Mouse (Mus musculus) neural tube, embryonic 15.5 days (tissue): ENCODE results near the gene Pam. TPM values are rescaled to one million over a fixed set of nuclear protein-coding genes. Genes with fewer than 3 reads are reported as not detected.
A peak's percentile ranks its signal among the peaks of the same experiment; 100 is the strongest.
"Not testable (repeated sequence)": the region's sequence is repeated elsewhere in the genome, so short reads cannot be mapped to it uniquely, and the experiment has no call there.

Source experiments
- ATAC-seq: fragments of 200-750 bp; cut with Nextera tagmentation; 2 replicates; pipeline ENCODE4 v1.8.0; 2017; ENCODE audit warnings: mild to moderate bottlenecking, moderate TSS enrichment, moderate library complexity; ENCODE audit not compliant: low FRiP score
- H3K27ac ChIP-seq: fragments of 300-500 bp; sonication (generic); replicated peaks from 2 replicates; pipeline ENCODE4 v1.5.1; 2015; ENCODE audit warnings: mild to moderate bottlenecking, inconsistent platforms
- H3K27me3 ChIP-seq: fragments of 300-500 bp; sonication (generic); replicated peaks from 2 replicates; pipeline ENCODE4 v1.6.1; 2015; ENCODE audit warnings: inconsistent platforms
- H3K36me3 ChIP-seq: fragments of 300-500 bp; sonication (generic); 2 replicates; pipeline ENCODE4 v1.6.1; 2015; ENCODE audit warnings: inconsistent platforms
- H3K4me1 ChIP-seq: fragments of 300-500 bp; sonication (generic); 2 replicates; pipeline ENCODE4 v1.6.1; 2015; ENCODE audit warnings: inconsistent platforms
- H3K4me2 ChIP-seq: fragments of 300-500 bp; sonication (generic); 2 replicates; pipeline ENCODE4 v1.6.1; 2015; ENCODE audit warnings: inconsistent platforms, mild to moderate bottlenecking, moderate library complexity
- H3K4me3 ChIP-seq: fragments of 300-500 bp; sonication (generic); replicated peaks from 2 replicates; pipeline ENCODE4 v1.5.1; 2015; ENCODE audit warnings: mild to moderate bottlenecking, inconsistent platforms
- H3K9ac ChIP-seq: fragments of 300-500 bp; sonication (generic); replicated peaks from 2 replicates; pipeline ENCODE4 v1.6.1; 2015; ENCODE audit warnings: mild to moderate bottlenecking, inconsistent platforms
- H3K9me3 ChIP-seq: fragments of 300-500 bp; sonication (generic); replicated peaks from 2 replicates; pipeline ENCODE4 v1.6.1; 2016; ENCODE audit warnings: inconsistent platforms
- WGBS: fragments of 180-500 bp; shearing (Covaris S2); methylation state at CpG from one replicate; pipeline ENCODE4 v1.1.7; 2015; ENCODE audit warnings: mixed read lengths; 5-methylcytosine and 5-hydroxymethylcytosine counted together
- polyA plus RNA-seq: library from polyadenylated mRNA; unstranded; fragments of >200 nt; fragmentation: Nextera tagmentation; extraction: Ambion mirVana; gene quantifications from 2 replicates; pipeline ENCODE4 v1.2.1, GENCODE M21; 2015

Pam gene
- polyA plus RNA-seq, 1 experiment from 2014 or later: 31.8 TPM

DNA sequence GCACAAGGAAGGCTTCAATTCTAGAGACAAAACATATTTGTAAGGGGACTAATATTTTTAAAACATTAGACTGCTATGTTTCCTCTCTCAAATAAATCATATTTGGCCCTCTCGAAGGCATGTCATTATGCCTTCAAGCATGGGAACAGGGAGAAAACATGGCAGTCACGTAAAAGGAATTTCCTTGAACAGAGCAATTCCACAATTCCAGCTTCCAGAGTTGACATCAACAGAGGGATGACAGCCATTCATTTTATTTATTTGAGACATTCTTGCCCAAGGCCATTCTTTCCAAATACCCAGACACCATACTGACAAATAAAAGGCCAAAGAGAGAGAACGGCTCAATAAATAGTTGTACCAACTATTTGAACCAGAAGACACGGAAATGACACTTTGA, 136.7 kb downstream of the Pam start:
- Histone ChIP-seq H3K4me2 (no peak overlapping the region), H3K27me3 (no peaks in the 10 kb centered on the region), H3K36me3 (no peaks in the 10 kb centered on the region), H3K4me1 (no peaks in the 10 kb centered on the region), H3K4me3 (no peak overlapping the region), H3K9ac (no peak overlapping the region), H3K27ac (no peak overlapping the region), H3K9me3 (no peaks in the 10 kb centered on the region)
- WGBS: 87% methylated on average over 4 of the region's 4 CpGs
- no peak for ATAC-seq

DNA sequence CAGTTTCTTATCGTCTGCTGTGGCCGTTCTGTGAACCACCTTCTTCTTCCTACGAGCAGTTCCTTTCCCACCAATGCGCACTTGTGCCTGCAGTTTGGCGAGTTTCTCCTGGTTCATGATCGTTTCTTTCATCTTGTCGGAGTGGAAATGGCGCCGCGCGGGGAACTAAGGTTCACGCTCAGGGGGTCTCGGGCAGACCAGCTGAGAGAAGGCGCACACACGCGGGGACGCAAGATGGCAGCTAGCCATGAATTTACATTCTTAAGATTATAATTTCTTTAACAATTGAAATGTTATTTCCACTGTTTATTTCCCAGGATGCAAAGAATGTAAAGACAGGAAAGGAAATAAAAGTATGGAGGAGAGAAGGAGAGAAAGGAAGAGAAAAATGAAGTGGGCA, 146.2 kb downstream of the Pam start:
- not testable (repeated sequence) for H3K4me1 ChIP-seq, H3K9me3 ChIP-seq, H3K4me2 ChIP-seq, H3K9ac ChIP-seq, H3K4me3 ChIP-seq, ATAC-seq, H3K27me3 ChIP-seq, H3K27ac ChIP-seq, H3K36me3 ChIP-seq
- 92% methylated on average over 17 of the region's 17 CpGs for WGBS

DNA sequence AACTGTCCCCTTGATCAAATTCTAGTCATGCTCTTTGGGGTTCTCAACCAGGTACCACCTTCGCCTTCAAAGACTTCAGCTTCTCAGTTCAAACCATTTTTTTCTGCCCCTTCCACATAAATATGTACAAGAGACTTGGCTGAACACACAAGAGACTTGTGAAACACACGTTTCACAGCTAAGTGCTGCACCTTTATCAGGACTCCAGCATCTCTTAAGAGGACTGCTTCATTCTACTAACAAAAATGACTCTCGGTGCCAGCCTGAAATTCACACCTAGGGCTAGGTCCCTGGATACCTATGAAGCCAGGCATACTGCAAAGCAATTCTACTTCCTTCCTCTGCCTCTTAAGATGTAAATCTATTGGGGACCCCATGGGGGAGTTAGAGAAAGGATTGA, 148.3 kb downstream of the Pam start:
- no peak for ATAC-seq
- Histone ChIP-seq H3K9me3 (no peaks in the 10 kb centered on the region), H3K4me2 (no peak overlapping the region), H3K27ac (no peak overlapping the region), H3K27me3 (no peaks in the 10 kb centered on the region), H3K36me3 (no peaks in the 10 kb centered on the region), H3K4me3 (no peak overlapping the region), H3K4me1 (0 out of 2 replicates have a peak, but pooled peaks cover 9% of the 10 kb centered on the region), H3K9ac (no peak overlapping the region)
- 68% methylated on average over 3 of the region's 3 CpGs for WGBS

DNA sequence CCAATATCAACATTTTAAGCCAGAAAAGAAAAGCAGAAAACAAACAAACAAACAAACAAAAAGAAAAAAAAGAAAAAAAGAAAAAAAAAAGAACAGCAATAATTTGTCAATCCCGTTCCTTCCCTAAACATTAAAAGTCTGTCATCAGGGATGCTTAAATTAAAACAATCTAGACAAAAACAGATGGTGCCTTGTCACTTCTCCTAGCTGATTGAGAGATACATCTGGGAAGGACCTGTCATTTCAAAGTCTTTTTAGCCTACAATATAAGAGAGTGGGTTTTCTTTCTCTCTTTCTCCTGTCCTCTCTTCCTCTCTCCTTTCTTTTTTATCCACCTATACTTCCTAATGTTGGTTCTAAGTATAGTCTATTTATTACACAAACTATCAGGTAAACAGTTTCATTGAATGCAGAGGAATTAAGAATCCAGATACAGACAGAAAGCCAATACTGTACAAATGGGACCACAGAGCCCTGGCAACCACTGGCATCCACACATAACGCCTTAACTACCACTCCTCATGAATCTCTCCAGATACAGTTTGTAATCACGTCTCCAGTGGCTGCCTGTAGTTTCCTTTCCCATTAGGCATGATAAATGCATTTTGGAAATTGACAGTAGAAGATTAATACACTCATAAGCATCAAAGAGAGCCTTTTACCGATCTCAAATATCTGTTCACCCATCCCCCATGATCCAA, 151.4 kb downstream of the Pam start:
- ATAC-seq: no peak
- Histone ChIP-seq H3K4me1 (0 out of 2 replicates have a peak, but pooled peaks cover 9% of the 10 kb centered on the region), H3K4me2 (no peak overlapping the region), H3K27me3 (no peaks in the 10 kb centered on the region), H3K36me3 (no peaks in the 10 kb centered on the region), H3K9ac (no peak overlapping the region), H3K27ac (no peak overlapping the region; the same call in 1 of the 2 replicates), H3K4me3 (no peak overlapping the region), H3K9me3 (no peaks in the 10 kb centered on the region)
- WGBS: 31% methylated on average over 4 of the region's 4 CpGs

DNA sequence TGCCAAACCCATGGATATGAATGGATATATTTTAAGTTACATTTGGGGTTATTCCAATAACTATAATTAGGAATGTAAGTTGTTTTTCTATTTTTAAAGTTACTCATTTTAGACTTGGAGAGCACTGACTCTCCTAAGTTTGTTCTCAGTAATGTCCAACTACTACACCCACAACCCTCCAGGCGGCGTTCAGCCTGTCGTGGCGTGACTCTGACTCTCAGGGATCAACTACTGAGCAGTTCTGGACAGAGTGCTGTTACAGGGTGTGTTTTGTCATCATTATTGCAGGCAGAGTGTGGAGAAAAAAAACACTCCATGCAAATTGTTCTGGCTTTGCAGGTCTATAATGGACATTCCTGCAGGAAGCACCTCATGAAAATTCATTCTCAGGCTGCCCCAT, 152.0 kb downstream of the Pam start:
- no peaks in the 10 kb centered on the region for H3K27me3 ChIP-seq
- H3K4me1 ChIP-seq: 0 out of 2 replicates have a peak, but pooled peaks cover 9% of the 10 kb centered on the region
- 46% methylated on average over 4 of the region's 4 CpGs for WGBS
- H3K9me3 ChIP-seq: no peaks in the 10 kb centered on the region
- H3K27ac ChIP-seq: no peak overlapping the region
- no peak for ATAC-seq
- H3K36me3 ChIP-seq: no peaks in the 10 kb centered on the region
- H3K4me3 ChIP-seq: no peak overlapping the region
- no peak overlapping the region for H3K9ac ChIP-seq
- no peak overlapping the region for H3K4me2 ChIP-seq

DNA sequence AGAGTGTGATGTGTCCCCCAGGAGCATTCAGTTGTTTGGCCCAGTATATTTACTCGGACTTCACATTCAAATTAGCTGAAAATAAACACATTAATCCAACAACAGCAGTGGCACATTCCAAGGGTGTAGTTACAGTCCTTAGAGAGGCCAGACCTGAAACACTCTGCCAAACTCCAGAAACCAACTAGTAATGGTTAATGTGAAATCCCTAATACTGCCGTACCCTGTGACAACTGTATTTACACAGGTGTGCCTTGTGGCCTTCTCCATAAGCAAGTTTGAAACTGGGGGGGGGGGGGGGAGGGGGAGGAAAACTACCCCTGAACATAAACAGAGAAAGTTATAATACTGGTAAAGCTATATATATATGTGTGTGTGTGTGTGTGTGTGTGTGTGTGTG, 152.5 kb downstream of the Pam start:
- Histone ChIP-seq H3K36me3 (no peaks in the 10 kb centered on the region), H3K4me1 (0 out of 2 replicates have a peak, but pooled peaks cover 9% of the 10 kb centered on the region), H3K4me2 (no peak overlapping the region), H3K4me3 (no peak overlapping the region), H3K9ac (no peak overlapping the region), H3K27ac (no peak overlapping the region), H3K27me3 (no peaks in the 10 kb centered on the region), H3K9me3 (no peaks in the 10 kb centered on the region)
- ATAC-seq: no peak
- 41% methylated on average over 2 of the region's 2 CpGs for WGBS

DNA sequence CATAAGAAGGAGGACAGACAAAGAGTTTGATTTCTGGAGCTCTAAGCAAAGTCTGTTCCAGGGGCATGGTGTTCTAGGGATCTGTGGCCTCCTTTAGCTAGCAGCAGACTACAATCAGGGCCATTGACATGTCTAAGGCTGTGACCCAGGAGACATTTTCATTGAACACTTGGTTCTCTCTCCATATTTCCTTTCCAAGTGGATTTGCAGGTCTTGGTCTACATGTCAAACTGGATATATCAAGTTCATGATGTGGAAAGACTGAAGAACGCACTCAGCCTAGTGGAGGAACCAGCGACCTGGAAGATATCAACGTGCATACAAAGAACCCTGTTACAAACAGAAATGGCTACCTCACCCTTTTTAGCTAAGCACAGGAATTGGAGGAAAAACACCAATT, 156.9 kb downstream of the Pam start:
- ATAC-seq: no peak
- H3K4me1 ChIP-seq: peaks cover 2% of the 10 kb centered on the region; the same call in 1 of the 2 replicates
- no peak overlapping the region for H3K27ac ChIP-seq
- no peaks in the 10 kb centered on the region for H3K36me3 ChIP-seq
- H3K4me2 ChIP-seq: no peak overlapping the region
- WGBS: 87% methylated on average over 3 of the region's 3 CpGs
- no peaks in the 10 kb centered on the region for H3K9me3 ChIP-seq
- H3K4me3 ChIP-seq: no peak overlapping the region
- H3K9ac ChIP-seq: no peak overlapping the region
- no peaks in the 10 kb centered on the region for H3K27me3 ChIP-seq

DNA sequence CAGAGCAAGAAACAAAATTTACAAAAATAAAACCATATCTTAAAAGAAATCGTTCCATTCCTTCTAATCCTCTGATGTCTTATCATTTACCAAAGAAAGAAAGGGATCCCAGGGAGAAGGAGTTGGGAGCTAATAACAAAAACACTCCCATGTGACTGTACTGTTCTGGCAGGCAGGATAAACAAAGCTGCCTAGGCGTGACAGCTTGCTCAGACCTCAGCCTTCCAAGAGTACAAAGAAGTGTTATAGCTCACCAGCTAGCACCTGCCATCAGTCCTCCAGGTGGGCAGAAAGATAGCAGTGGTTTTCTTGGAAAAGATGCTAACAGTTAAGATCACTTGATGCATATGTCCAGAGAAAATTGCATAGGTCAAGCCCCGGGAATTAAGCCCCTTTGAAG, 157.4 kb downstream of the Pam start:
- ATAC-seq: no peak
- WGBS: 69% methylated on average over 3 of the region's 3 CpGs
- no peak overlapping the region for H3K4me2 ChIP-seq
- no peaks in the 10 kb centered on the region; the same call in 1 of the 2 replicates for H3K4me1 ChIP-seq
- no peak overlapping the region for H3K27ac ChIP-seq
- H3K36me3 ChIP-seq: no peaks in the 10 kb centered on the region
- no peak overlapping the region for H3K9ac ChIP-seq
- no peaks in the 10 kb centered on the region for H3K27me3 ChIP-seq
- H3K4me3 ChIP-seq: no peak overlapping the region
- no peaks in the 10 kb centered on the region for H3K9me3 ChIP-seq

DNA sequence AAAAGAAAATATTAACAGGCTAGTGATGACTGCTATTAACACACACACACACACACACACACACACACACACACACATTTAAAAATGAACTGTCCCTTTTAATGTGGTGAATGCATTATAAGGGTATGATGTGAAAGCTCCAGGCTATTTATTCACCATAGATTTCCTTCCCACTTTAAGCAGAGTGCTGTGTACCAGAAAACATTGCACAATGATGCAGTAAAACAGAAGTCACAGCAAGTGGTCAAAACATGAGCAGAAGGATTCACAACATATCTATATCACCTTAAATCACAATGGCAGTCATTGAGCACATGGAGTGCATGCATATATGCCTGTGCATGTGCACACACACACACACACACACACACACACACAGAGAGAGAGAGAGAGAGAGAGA, 160.5 kb downstream of the Pam start:
- Histone ChIP-seq H3K27me3 (no peaks in the 10 kb centered on the region), H3K27ac (no peak overlapping the region), H3K4me1 (peaks cover 11% of the 10 kb centered on the region; the same call in 1 of the 2 replicates), H3K9ac (no peak overlapping the region), H3K4me2 (no peak overlapping the region), H3K4me3 (no peak overlapping the region), H3K9me3 (no peaks in the 10 kb centered on the region), H3K36me3 (no peaks in the 10 kb centered on the region)
- ATAC-seq: no peak

DNA sequence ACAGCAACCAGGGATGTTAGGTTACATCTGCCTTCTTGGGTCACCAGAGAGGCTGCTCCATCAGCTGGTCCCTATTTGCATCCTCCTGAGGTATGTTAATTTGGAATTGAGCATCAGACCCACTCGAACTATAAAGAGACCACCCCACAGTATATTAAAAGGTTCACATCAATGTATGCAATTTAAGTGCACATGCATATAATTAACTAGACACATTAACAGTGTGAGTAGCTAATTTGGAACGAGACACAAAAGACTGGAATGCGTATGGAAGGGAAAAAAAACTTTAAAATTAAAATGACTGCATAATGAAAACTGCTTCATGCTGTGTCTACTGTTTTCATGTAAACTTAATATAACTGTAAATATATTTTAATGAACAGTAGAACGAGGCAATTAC, 164.2 kb downstream of the Pam start:
- peaks cover 21% of the 10 kb centered on the region for H3K4me1 ChIP-seq
- peak overlapping the region; percentile 30 for H3K4me2 ChIP-seq
- WGBS: 40% methylated on average over 4 of the region's 4 CpGs
- no peaks in the 10 kb centered on the region for H3K36me3 ChIP-seq
- H3K9ac ChIP-seq: no peak overlapping the region
- H3K27me3 ChIP-seq: no peaks in the 10 kb centered on the region
- H3K27ac ChIP-seq: peak overlapping the region; percentile 67
- H3K9me3 ChIP-seq: no peaks in the 10 kb centered on the region
- peak; percentile 33 for ATAC-seq
- H3K4me3 ChIP-seq: no peak overlapping the region

DNA sequence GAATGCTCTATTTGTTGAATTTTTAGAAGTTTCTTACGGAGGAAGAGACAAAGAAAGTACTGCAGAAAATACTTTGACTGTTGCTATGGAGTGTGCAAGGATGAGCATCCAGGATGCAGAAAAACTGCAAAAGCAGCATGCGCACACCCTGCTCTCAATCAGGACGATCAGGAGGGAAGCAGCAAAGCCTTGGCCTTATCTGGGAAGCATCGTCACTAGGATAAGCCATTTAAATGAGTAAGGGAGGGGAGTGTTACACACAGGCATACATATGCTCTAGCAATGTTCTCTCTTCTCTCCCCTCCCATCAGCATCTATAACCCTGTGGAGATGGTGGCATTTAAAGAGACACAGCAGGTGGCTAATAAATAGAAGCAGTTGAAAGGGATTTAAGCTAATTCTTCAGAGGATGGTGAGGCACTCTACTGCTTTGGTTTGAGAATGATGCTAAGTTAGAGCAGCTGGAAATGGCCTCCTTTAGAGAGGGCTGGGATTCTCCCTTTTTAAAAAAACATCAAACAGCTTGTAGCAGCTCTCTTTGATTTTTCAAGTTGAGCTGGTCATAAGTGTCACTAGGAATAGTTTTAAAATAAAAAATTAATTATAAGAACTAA, 165.9 kb downstream of the Pam start:
- no peak overlapping the region for H3K4me2 ChIP-seq
- H3K9ac ChIP-seq: no peak overlapping the region
- ATAC-seq: peak; percentile 67
- H3K9me3 ChIP-seq: no peaks in the 10 kb centered on the region
- peaks cover 27% of the 10 kb centered on the region for H3K4me1 ChIP-seq
- no peaks in the 10 kb centered on the region for H3K36me3 ChIP-seq
- no peak overlapping the region for H3K4me3 ChIP-seq
- no peaks in the 10 kb centered on the region for H3K27me3 ChIP-seq
- H3K27ac ChIP-seq: peak overlapping the region; percentile 51; the same call in 1 of the 2 replicates
- WGBS: 15% methylated on average over 4 of the region's 4 CpGs

DNA sequence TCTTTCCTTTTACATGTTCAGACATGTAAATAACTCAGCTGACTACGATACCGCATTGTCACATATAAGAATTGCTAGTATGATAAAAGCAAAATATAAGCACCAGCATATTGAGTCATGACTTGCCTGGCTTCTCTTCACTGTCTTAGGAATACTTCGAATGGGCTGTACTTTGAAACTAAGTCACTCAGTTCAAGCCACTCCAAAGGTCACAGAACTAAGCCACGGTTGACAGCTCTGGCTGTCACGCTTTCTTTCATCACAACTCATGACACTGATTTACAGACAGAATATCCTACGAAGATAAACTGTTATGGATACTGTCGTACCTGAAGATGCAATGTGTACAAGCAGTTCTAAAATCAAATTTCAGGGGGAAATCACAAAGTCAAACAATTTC, 168.7 kb downstream of the Pam start:
- H3K36me3 ChIP-seq: no peaks in the 10 kb centered on the region
- WGBS: 90% methylated on average over 7 of the region's 7 CpGs
- no peak overlapping the region for H3K4me3 ChIP-seq
- H3K9ac ChIP-seq: no peak overlapping the region
- H3K9me3 ChIP-seq: no peaks in the 10 kb centered on the region
- no peaks in the 10 kb centered on the region for H3K27me3 ChIP-seq
- no peak overlapping the region for H3K27ac ChIP-seq
- no peak overlapping the region for H3K4me2 ChIP-seq
- no peak for ATAC-seq
- H3K4me1 ChIP-seq: peaks cover 24% of the 10 kb centered on the region
